Mouse (Mus musculus): Measurements from ENCODE around the gene Cd248.

Gene Cd248

GRCm38 (mm10) chr19:5106731-5107191 lies 38.9 kb downstream of the Cd248 start, which contains the start of gene Rab1b:
Rab1b (minus strand) TSS chr19:5107072.
- DNase-seq (ENCODE audit: low read depth, low spot score), result peak; percentile 98

- DNase-seq (ENCODE audit: low read depth, low spot score), result no peak
Measured at GRCm38 (mm10) chr19:5107556-5108270, 39.8 kb downstream of the Cd248 start.

GRCm38 (mm10) chr19:5108271-5108575 lies 40.3 kb downstream of the Cd248 start:
- DNase-seq (ENCODE audit: low read depth, low spot score), result no peak

- no peak for DNase-seq (ENCODE audit: low read depth, low spot score)
Measured at GRCm38 (mm10) chr19:5108702-5109101, 40.8 kb downstream of the Cd248 start.

- DNase-seq (ENCODE audit: low read depth, low spot score), result no peak
Measured at GRCm38 (mm10) chr19:5109659-5110453, 42.0 kb downstream of the Cd248 start.

GRCm38 (mm10) chr19:5113783-5114182 lies 45.9 kb downstream of the Cd248 start:
- no peak for DNase-seq (ENCODE audit: low read depth, low spot score)

- DNase-seq (ENCODE audit: low read depth, low spot score), result peak; percentile 81
Measured at GRCm38 (mm10) chr19:5117494-5118383, 49.9 kb downstream of the Cd248 start.

GRCm38 (mm10) chr19:5118384-5118698 lies 50.5 kb downstream of the Cd248 start, which contains the start of gene Klc2:
Klc2 (minus strand) TSS chr19:5118560.
- no peak for DNase-seq (ENCODE audit: low read depth, low spot score)
